Mouse (Mus musculus) E14TG2a.4 (cell line): ENCODE results near the gene Ebf4.

Experiments used
- CTCF ChIP-seq: conservative IDR thresholded peaks from 2 replicates; pipeline ENCODE4 v1.5.1; 2014; ENCODE audit warnings: low read length
- NANOG ChIP-seq: IDR thresholded peaks from 2 replicates; pipeline ENCODE4 v1.6.1; 2014; ENCODE audit warnings: borderline replicate concordance, low read length, mixed read lengths
- POU5F1 ChIP-seq: IDR thresholded peaks from 2 replicates; pipeline ENCODE4 v1.6.1; 2014; ENCODE audit warnings: low read length, borderline replicate concordance

- no peak for TF ChIP-seq CTCF
- TF ChIP-seq NANOG = no peak
- no peak for TF ChIP-seq POU5F1
These were observed 2.6 kb downstream of the Ebf4 start for GRCm38 (mm10) chr2:130297580-130297979.
